Mouse (Mus musculus) layer of hippocampus, adult 8-10 months (tissue): ENCODE data around the gene Gm21976. TPM values are rescaled to one million over a fixed set of nuclear protein-coding genes. Genes with fewer than 3 reads are reported as not detected.
A peak's percentile ranks its signal among the peaks of the same experiment; 100 is the strongest.

ENCODE experiments used
- DNase-seq, 2 experiments: peaks; one replicate each; pipeline ENCODE4 v3.0.0; 2022; ENCODE audit warnings: low spot score in 2 of 2
- total RNA-seq, 4 experiments: library from RNA; stranded (reverse); gene quantifications; 2 replicates each; pipeline ENCODE4 v1.2.4; 2022

The Gm21976 gene
- not detected for total RNA-seq

DNA sequence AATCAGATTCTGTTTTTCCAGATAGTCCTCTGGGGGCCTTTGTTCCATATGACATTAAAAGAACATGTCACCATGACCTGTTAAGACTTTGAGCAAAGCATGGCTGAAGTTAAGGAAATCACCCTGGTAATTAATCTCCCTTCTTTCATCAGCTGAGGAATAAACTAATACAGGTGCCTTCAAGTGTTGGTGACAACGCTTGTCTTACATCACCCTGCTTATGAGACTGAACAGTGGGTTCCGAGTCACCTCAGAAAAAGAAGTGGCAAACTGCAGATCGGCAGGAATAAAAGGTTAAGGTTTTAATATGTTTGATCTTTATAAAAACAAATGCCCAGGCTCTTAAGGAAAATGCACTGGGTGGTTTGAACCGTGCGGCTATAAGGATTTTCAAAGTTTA lies at the start of gene Gm21976:
TSS of gene Gm21976 (plus strand) at position 202 of the 400 bp plus-strand sequence.
- no peak for DNase-seq

- DNase-seq = no peak
Observed at GRCm38 (mm10) chr13:98230511-98230910, 49.2 kb upstream of the Gm21976 start.

DNA sequence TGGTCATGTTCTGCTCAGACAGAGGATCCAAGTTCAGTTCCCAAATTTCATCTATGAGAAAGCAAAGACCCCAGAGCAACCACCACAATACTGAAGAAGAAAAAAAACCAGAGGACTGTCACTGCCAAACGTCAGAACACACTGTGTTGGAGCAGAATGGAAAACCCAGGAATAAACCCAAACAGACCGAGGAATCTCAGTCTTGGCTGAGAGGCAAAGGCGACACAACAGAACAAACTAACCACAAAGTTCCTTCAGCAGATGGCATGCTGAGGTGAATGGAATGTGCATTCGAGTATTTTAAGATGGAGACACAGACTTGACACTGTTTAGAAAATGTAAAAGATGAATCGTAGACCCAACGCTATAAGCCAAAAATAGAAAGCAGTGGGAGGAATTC lies 44.2 kb upstream of the Gm21976 start:
- no peak for DNase-seq

DNA sequence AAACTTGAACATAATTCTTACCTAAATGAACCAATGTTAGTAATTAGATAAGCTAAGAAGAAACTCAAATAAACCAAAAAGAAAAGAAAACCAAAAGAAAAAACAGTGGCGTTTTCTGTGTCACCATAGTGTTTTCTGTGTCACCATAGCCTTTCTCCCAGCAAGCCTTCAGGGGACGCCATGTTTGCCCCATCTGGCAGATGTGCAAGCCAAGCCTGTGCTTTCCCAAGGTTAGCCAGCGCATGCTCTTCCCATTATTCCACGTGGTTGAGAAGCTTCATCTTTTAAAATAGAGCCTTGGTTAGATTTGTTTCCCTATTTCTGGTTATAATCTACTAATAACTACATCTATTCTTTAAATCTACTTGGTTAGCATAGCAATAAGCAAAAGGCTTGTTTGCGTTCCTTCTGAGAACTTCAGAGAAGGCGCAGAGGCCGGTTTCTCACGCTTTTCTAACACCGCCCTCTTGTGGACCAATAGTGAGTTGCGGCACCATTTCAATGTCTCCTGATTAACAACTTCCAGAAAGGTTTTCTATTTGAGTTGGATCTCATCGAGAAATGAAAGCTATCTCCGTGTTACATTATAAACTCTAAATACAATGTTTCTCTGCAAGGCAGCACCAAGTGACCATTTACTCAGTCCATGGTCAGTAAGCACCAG lies 39.6 kb upstream of the Gm21976 start:
- DNase-seq = peak; percentile 50 to 84

GRCm38 (mm10) chr13:98241531-98242282 lies 38.0 kb upstream of the Gm21976 start:
- no peak for DNase-seq

GRCm38 (mm10) chr13:98244571-98245350 lies 34.9 kb upstream of the Gm21976 start:
- no peak for DNase-seq

DNA sequence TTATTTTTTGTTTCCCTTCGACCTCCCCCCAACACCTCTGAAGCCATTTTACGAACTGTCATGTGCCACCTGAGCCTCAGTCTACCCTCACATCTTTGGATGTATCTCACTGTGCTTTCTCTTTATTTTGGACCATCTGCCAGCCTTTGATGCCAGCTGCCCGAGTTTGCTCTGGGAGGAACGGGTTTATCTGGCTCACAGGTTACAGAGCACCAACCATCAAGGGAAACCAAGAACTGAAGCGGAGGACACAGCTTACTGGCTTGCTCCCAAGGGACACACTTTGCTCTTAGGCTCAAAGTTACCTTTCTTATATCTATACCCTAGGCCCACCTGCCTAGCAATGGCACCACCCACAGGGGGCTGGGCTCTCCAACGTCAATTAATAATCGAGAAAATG lies 34.3 kb upstream of the Gm21976 start:
- DNase-seq = no peak

DNA sequence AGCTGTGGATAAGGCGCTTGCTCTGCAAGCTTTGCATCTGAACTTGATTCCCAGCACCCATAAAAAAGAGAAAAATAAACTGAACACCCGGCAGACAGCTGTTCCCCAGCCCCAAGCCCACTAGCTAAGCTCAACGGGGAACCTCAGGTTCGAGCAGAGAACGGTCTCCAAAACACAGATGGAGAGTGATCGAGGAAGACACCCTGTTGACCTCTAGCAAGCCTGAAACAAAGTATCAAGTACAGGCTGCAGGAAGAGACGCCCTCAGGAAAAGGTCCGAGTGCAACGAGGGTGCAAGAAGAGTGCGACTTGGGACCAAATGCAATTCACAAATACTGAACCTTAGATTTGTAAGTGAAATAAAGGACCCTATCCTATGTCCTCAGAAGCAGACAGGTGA lies 30.1 kb upstream of the Gm21976 start:
- no peak for DNase-seq

DNA sequence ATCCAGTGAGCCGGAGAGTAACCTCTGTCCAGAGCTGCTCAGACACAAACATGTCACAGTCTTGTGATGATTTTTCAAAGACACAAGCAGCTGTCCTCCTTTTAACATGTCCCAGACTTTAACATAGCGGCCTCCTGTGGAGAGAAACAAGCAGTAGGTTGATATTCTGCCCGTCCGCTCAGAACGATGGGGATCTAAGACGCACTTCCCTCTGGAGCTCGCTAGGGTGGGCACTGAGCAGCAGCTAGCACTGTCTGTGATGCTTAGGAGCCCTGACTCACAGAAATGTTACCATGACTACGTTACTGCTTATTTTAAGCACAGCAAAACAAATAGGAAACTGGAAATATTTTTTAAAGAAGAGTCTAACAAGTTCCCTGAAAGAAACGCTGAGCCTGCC lies 24.8 kb upstream of the Gm21976 start:
- DNase-seq = peak; percentile 76 to 80

DNA sequence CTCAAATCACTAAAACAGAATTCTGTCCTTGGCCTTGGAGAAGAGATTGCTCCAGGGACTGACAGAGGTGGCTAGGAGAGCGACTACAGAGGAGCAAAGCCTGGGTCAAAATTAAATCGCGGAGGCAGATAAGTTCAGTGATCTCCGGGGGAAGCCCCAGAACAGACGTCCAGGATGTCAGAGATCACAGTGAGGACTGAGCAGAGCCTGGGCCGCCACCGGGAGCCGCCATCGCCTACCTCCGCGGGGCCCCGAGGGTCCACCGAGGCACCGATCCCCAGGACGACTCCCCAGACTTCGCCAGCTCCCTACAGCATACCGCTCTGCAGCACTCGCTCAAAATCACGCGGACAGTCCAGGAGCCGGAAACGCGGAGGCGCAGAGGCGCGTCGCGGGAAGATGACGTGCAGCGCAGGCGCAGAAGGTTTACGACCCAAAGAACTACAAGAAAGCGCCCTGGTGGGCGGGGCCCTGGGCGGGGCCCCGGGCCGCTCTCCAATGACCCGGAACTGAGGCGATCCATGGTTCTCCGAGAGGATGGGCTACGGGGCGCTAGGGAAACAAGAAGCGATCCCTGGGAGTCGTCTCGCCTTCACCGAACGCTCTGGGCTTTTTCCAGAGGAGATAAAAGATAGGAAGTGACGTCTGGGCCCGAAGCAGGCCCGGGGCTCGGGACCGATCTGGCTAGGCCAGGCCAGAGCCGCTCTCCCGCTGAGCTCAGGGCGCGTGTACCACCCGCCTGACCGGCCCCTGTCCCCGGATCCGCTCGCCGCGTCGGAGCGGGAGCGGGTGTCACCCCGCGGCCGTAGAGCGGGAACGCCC lies 16.8 kb upstream of the Gm21976 start, which contains the start of the genes Utp15 and Ankra2:
TSS of gene Utp15 (minus strand) at position 406 of the 822 bp plus-strand sequence.
TSS of gene Ankra2 (plus strand) at position 439 of the 822 bp plus-strand sequence.
- DNase-seq = peak; percentile 96 to 99

GRCm38 (mm10) chr13:98263458-98263987 lies 16.2 kb upstream of the Gm21976 start:
- DNase-seq = no peak

GRCm38 (mm10) chr13:98264111-98264510 lies 15.6 kb upstream of the Gm21976 start:
- no peak for DNase-seq

DNA sequence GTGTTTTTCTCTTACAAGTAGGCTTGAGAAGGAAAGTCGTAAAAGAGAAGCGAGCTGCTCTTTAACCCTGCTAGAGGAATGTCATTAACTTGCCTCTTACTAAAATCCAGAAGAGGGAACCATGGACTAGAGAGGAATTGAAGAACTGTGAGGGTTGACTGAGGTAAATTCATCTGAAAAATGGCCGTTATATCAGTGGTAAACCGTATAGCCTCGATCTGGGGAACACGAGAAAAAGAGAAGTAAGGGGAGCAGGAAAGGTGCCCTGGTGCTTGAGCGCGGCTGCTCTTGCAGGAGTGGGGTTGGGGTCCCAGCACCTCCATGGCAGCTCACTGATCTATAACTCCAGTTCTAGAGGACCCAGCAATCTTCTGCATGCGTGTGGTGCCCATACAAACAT lies 5.7 kb upstream of the Gm21976 start:
- no peak for DNase-seq

GRCm38 (mm10) chr13:98275646-98276045 lies 4.0 kb upstream of the Gm21976 start:
- DNase-seq = no peak

GRCm38 (mm10) chr13:98276253-98276652 lies 3.4 kb upstream of the Gm21976 start:
- DNase-seq = no peak

GRCm38 (mm10) chr13:98277501-98277900 lies 2.2 kb upstream of the Gm21976 start:
- DNase-seq = no peak

DNA sequence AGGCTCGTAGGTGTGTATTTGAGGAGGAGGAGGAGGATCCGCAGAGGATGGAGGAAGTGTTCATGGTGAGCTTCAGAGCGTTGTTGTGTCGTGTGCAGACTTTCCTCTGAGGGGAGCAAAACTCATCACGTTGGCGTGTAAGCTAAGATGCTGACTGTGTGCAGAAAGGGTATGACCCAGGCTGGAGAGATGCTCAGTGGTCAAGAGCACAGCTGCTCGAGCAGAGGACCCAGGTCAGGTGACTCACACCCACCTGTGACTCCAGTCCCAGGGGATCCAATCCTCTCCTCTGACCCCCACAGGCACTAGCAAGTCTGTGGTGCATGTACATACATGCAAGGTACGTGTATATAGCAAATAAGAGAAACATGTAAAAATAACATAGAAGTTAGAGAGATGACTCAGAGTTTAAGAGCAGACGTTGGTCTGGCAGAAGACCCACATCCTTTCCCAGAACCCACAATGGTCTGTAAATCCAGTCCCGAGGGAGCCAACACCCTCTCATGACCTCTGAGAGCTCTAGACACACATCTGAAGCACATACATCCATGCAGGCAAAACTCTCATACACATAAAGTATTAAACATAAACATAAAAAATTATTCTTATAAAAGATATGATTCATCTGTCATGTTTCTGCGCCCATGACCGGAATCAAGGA lies 1.4 kb downstream of the Gm21976 start:
- DNase-seq = no peak

DNA sequence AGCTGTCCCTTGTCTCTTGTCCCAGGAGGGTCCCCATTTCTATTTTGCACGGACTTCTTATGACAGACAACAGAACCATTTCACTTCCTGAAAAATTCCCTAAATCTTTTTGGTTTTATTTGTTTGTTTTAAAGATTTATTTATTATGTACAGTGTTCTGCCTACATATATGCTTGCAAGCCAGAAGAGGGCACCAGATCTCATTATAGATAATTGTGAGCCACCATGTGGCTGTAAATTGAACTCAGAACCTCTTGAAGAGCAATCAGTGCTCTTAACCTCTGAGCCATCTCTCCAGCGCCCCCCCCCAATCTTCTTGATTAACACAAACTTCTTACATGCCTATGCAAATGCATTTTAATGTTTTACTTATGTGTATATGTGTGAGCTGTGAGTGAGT lies 11.0 kb downstream of the Gm21976 start:
- DNase-seq = no peak

DNA sequence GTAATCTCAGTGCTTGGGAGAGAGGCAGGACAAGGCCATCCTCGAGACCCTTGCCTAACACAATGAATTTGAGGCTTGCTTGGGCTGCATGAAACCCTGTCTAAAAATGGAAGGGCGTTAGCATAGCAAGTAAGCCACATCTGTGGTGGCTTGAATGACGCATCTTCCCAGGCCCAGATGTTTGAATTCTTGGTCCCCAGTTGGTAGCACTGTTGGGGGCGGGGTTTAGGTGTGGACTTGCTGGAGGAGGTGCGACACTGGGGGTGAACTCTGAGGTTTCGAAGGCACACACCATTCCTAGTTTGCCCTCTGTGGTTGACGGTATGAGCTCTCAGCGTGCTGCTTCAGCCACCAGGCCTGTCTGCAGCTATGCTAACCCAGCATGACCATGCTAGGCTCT lies 12.0 kb downstream of the Gm21976 start:
- no peak for DNase-seq

DNA sequence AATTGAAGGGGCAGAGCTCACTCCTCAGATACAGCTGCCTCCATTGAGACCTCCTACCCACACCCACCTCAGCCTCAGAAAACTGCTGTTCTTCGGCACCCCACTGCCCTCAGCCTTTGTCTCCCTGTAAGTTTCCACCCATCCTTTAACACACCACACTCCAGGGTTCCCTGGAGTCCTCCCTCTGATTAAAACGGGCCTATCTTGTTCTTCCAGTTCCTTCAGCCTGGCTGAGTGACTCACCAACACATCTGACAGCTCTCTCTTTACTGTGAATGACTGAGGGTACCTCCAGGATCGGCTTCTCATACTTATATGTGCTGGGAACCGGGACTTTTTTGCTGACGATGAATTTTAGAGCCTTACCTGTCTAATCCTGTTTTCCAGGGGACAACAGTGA lies 16.4 kb downstream of the Gm21976 start:
- no peak for DNase-seq
